Mouse (Mus musculus) embryonic facial prominence, embryonic 11.5 days (tissue): ENCODE measurements at regions not wholly inside any gene's neighbourhood (a gene's known extent, or its start where the extent isn't known, plus 50 kb on each side); places are given as distances from the start of the nearest gene placed in this dataset.

Experiments
- ATAC-seq: fragments of 200-750 bp; cut with Nextera tagmentation; replicated peaks from 2 replicates; pipeline ENCODE4 v1.8.0; 2017; ENCODE audit warnings: low read depth; ENCODE audit not compliant: insufficient number of reproducible peaks, low FRiP score, low TSS enrichment
- DNase-seq: peaks from one replicate; pipeline ENCODE4 v3.0.0-alpha.2; 2015; ENCODE audit warnings: low spot score
- H3K27ac ChIP-seq: fragments of 300-500 bp; sonication (generic); replicated peaks from 2 replicates; pipeline ENCODE4 v1.5.1; 2014; ENCODE audit warnings: mild to moderate bottlenecking, low read depth, low read length, control low read depth
- H3K27me3 ChIP-seq: fragments of 300-500 bp; sonication (generic); 2 replicates; pipeline ENCODE4 v1.6.1; 2014; ENCODE audit warnings: mild to moderate bottlenecking, low read length, moderate library complexity, mixed read lengths; ENCODE audit not compliant: control insufficient read depth, insufficient read depth
- H3K36me3 ChIP-seq: fragments of 300-500 bp; sonication (generic); replicated peaks from 2 replicates; pipeline ENCODE4 v1.6.1; 2014; ENCODE audit warnings: low read depth, mild to moderate bottlenecking, low read length, moderate library complexity, mixed read lengths; ENCODE audit not compliant: control insufficient read depth, insufficient read depth
- H3K4me1 ChIP-seq: fragments of 300-500 bp; sonication (generic); 2 replicates; pipeline ENCODE4 v1.6.1; 2014; ENCODE audit warnings: low read length, mixed read lengths; ENCODE audit not compliant: control insufficient read depth, insufficient read depth
- H3K4me2 ChIP-seq: fragments of 300-500 bp; sonication (generic); 2 replicates; pipeline ENCODE4 v1.6.1; 2014; ENCODE audit warnings: low read depth, mild to moderate bottlenecking, control low read depth, low read length, moderate library complexity
- H3K4me3 ChIP-seq: fragments of 300-500 bp; sonication (generic); 2 replicates; pipeline ENCODE4 v1.5.1; 2014; ENCODE audit warnings: low read depth, low read length, control low read depth
- H3K9ac ChIP-seq: fragments of 300-500 bp; sonication (generic); replicated peaks from 2 replicates; pipeline ENCODE4 v1.6.1; 2014; ENCODE audit warnings: mild to moderate bottlenecking, control low read depth, low read length
- H3K9me3 ChIP-seq: fragments of 300-500 bp; sonication (generic); replicated peaks from 2 replicates; pipeline ENCODE4 v1.6.1; 2016; ENCODE audit warnings: mild to moderate bottlenecking, low read length, inconsistent platforms, mixed read lengths; ENCODE audit not compliant: control insufficient read depth
- WGBS: fragments of 180-500 bp; shearing (Covaris S2); extraction: QIAGEN DNeasy Blood & Tissue Kit; methylation state at CpG from one replicate; pipeline ENCODE4 v1.1.7; 2014; 5-methylcytosine and 5-hydroxymethylcytosine counted together

DNA sequence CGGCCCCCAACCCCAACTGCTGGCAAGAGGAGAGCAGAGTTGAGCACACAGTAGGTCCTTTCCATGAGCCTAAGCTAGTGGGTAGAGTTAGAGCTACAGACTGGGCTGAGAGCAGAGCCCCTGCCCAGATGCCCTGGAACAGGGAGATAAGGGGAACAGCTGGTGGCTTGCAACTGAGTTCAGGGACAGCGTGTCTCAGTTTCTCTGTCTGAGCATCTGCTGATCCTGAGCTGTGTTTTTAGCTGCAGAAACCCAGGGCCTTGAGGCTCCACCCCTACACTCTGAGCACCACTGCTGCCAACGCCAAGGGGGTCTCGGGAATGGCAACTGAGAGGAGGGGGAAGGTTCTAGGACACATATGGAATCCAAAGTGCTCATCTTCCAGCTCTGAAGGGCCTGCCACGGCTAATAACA lies 82.4 kb downstream of the 1700001O22Rik start:
- H3K4me2 ChIP-seq, result no peak overlapping the region
- no peaks in the 10 kb centered on the region for H3K36me3 ChIP-seq
- H3K4me1 ChIP-seq, result peaks cover 51% of the 10 kb centered on the region
- no peaks in the 10 kb centered on the region for H3K27me3 ChIP-seq
- H3K27ac ChIP-seq, result peak overlapping the region; percentile 97
- ATAC-seq (no peak), DNase-seq (no peak)
- H3K9ac ChIP-seq, result peak overlapping the region; percentile 67
- WGBS, result 72% methylated on average over 5 of the region's 5 CpGs
- no peaks in the 10 kb centered on the region for H3K9me3 ChIP-seq
- no peak overlapping the region for H3K4me3 ChIP-seq

DNA sequence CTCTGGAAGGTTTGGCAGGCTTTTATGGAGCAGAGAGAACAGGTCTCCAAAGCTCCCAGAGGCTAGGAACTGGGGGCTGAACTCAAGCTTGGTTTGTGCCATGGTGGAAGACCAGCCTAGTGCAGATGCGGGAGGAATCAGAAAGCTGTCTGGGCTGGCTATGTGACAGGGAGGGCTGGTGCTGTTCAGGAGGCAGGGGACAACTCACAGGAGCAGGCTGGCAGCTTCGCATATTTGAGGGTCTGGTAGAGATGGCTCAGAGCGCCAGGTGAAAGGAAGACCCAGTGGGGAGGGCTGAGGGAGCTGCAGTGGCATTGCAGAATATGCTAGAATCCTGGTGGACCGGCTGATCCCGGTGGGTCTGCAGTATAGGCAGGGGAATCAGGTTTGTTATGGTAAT lies 83.2 kb downstream of the 1700001O22Rik start:
- WGBS, result 43% methylated on average over 5 of the region's 5 CpGs
- DNase-seq (no peak), ATAC-seq (no peak)
- H3K4me1 ChIP-seq, result peaks cover 47% of the 10 kb centered on the region
- H3K9me3 ChIP-seq, result no peaks in the 10 kb centered on the region
- H3K9ac ChIP-seq, result peak overlapping the region; percentile 67
- H3K4me2 ChIP-seq, result peak overlapping the region; percentile 40
- H3K27ac ChIP-seq, result peak overlapping the region; percentile 97
- no peaks in the 10 kb centered on the region for H3K36me3 ChIP-seq
- no peaks in the 10 kb centered on the region for H3K27me3 ChIP-seq
- H3K4me3 ChIP-seq, result no peak overlapping the region; the same call in 1 of the 2 replicates

DNA sequence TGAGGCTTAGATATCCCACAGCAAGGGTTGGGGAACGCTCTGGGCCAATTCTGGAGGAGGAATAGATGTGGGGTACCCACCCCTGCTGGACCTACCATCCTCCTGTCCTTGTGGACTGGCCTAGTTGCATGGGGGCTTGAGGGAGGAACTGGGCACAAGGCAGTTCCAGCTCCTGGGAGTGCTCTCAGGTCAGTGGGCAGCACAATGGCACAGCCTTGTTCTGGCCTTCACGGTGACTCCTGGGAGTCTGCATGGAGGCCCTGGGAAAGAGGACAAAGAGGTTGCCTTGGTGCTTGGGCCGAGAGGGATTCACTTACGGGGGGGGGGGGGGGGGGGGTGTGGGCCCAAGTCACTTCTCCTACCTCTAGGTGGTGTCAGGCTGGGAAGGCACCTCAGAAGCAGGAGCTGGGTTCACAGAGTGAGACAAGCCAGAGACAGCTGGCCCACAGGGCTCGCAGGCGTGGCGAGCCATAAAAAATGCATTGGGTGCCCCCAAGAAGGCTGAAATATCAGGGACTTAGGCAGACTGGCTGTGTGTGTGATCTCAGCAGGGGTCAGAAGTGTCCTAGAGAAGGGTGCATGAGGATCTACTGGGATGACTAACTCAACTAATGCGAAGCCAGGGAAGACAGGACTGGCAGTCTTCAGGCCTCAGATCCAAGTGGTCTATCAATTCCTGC lies 83.7 kb downstream of the 1700001O22Rik start:
- Histone ChIP-seq H3K27ac (peak overlapping the region; percentile 97), H3K9me3 (no peaks in the 10 kb centered on the region), H3K4me1 (peaks cover 46% of the 10 kb centered on the region), H3K4me3 (peak overlapping the region; percentile 1; the same call in 1 of the 2 replicates), H3K27me3 (no peaks in the 10 kb centered on the region), H3K36me3 (no peaks in the 10 kb centered on the region), H3K9ac (peak overlapping the region; percentile 67), H3K4me2 (peak overlapping the region; percentile 40)
- WGBS, result 24% methylated on average over 7 of the region's 8 CpGs
- ATAC-seq (no peak), DNase-seq (no peak)

DNA sequence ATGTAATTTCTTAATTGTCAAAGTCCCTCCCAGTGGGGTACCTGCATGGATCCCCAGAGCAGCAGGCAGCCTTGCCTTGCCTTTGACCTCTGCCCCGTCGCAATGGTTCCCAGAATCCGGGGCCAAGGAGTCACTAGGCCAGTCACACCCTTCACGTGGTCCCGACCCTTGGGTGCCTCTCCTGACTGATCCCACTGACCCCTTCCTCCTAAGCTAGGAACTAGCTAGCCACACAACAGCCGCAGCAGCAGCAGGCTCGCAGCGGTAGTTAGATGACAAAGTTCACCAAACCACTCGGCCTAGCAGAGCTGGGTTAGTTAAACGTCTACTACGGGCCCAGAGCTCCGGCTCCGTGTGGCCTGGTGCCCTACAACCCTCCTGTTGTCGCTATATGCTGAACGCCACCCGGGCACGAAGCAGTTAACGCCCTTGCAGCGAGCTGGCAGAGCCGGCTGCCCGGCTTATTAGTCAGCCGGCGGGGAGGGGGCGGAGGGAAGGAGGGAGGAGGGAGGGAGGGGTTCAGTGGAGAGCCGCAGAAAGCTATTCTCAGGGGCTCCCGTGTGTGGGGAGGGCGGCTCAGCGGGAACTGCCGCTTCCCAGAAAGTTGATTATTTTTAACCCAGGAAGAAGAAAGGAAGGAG lies 84.6 kb downstream of the 1700001O22Rik start:
- Histone ChIP-seq H3K9me3 (no peaks in the 10 kb centered on the region), H3K4me2 (peak overlapping the region; percentile 40), H3K9ac (peak overlapping the region; percentile 67), H3K4me1 (peaks cover 46% of the 10 kb centered on the region), H3K27ac (peak overlapping the region; percentile 97), H3K4me3 (no peak overlapping the region; the same call in 1 of the 2 replicates), H3K36me3 (no peaks in the 10 kb centered on the region), H3K27me3 (no peaks in the 10 kb centered on the region)
- WGBS, result under 1% methylated on average over 28 of the region's 29 CpGs
- ATAC-seq, result peak; percentile 10; the same call in 1 of the 2 replicates
- DNase-seq, result peak; percentile 97

DNA sequence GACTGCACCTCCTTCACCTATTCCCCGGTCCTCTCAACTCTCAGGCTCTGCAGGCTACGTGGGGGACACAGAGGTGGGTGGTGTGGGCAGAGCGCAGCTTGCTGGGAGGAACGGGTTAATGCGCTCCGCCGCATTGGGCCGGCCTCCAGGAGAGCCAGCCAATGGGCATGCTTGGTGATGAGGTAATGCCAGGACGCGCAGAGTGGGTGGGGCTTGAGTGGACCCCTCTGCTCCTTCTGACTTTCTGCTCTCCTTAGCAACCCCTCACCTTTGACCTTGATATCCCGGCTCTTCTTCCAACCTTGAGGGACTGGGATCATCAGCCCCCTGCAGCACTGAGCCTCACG lies 85.2 kb downstream of the 1700001O22Rik start:
- WGBS, result 0% methylated on average over 12 of the region's 12 CpGs
- H3K4me2 ChIP-seq, result peak overlapping the region; percentile 40
- no peaks in the 10 kb centered on the region for H3K27me3 ChIP-seq
- DNase-seq (peak; percentile 95), ATAC-seq (peak; percentile 45)
- H3K9ac ChIP-seq, result peak overlapping the region; percentile 22; the same call in 1 of the 2 replicates
- H3K27ac ChIP-seq, result peak overlapping the region; percentile 97
- H3K9me3 ChIP-seq, result no peaks in the 10 kb centered on the region
- no peak overlapping the region for H3K4me3 ChIP-seq
- H3K4me1 ChIP-seq, result peaks cover 44% of the 10 kb centered on the region
- H3K36me3 ChIP-seq, result no peaks in the 10 kb centered on the region

DNA sequence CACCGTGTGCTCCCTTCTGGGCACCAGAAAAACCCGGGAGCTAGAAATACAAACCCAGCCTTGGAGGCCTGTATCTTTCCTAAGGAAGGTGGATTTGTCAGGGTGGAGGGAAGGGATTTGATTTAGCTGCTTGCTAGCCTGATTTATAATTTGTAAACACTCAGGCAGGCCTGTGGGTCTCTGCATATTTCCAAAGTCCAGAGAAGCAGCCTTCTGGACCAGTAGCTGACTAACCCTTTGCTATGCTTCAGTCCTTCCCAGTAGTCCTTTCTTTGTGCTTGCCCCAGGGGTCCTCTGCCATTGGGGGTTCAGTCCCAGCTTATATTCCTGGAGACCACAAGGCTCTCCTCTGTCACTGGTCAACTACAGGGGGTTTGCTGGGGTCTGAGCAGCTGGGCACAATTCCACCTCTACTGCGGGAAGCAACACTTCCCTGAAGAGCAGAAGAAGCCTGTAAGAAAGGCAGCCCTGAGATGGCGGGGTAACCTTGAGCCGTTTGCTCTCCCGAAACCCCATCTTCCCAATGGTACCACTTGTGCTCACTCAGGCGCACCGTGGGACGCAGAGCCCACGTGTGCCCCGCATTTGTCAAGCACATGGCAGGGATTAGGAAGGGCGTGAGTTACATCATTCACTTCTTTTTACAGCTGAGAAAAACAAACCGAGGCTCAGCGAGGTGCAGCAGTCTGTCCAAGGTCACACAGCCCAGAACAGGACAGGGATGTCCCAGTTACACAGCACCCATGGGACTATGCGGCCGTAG lies 85.7 kb downstream of the 1700001O22Rik start:
- Histone ChIP-seq H3K27ac (peak overlapping the region; percentile 85), H3K27me3 (no peaks in the 10 kb centered on the region), H3K9ac (peak overlapping the region; percentile 32), H3K36me3 (no peaks in the 10 kb centered on the region), H3K4me3 (no peak overlapping the region), H3K4me1 (peaks cover 45% of the 10 kb centered on the region), H3K9me3 (no peaks in the 10 kb centered on the region), H3K4me2 (peak overlapping the region; percentile 40; the same call in 1 of the 2 replicates)
- WGBS, result 5% methylated on average over 16 of the region's 16 CpGs
- ATAC-seq (no peak), DNase-seq (peak; percentile 33)

DNA sequence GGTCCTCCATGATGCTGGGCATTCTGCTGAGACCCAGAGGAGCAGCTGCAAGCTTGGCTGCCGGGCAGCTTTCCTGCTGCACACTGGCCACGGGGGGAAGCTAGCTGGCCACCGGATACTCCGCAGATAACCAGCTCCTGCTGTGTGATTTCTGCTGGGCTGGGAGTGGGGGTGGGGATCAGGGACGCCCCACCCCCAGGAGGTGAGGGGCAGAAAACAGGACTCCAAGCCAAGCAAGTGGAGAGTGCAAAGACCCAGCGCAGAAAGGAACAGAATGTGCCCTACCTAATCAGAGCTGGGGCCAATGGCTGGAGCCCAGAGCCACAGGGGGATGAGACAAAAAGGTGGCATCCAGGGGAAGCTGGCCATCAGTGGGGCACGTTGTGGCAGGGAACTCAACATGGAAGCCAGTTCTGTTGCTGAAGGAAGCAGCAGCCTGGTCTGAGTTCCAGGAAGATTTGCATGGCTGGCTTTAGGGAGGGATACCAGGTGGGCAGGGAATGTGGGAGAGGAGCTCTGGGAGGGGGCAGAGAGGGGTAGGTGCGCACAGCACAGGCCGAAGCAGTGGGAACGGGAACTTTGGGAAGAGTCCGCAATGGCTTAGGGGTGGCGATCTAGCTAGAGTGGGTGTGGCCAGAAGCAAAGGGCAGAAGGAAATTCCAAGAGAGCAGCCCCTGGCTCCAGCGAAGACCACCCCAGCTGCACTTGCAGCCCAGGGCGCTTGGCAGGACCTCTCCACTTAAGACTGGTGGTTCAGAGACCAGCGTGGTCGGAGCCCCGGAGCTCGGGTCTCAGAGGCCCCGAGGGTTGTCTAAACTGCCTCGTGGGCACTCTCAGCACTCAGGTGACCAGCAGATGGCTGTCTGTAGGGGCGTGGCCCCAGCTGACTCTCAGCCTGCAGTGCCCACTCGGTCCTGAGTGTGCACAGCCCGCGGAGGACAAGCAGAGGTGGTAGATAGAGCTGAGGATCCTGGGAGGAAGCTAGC lies 86.6 kb downstream of the 1700001O22Rik start:
- Histone ChIP-seq H3K9ac (peak overlapping the region; percentile 32), H3K27ac (peak overlapping the region; percentile 85), H3K4me1 (peaks cover 43% of the 10 kb centered on the region), H3K4me3 (no peak overlapping the region), H3K4me2 (peak overlapping the region; percentile 35), H3K27me3 (no peaks in the 10 kb centered on the region), H3K36me3 (no peaks in the 10 kb centered on the region), H3K9me3 (no peaks in the 10 kb centered on the region)
- DNase-seq (peak; percentile 90), ATAC-seq (no peak)
- WGBS, result under 1% methylated on average over 24 of the region's 24 CpGs
